Mouse (Mus musculus): ENCODE results near the gene Upp2. TPM values are rescaled to one million over a fixed set of nuclear protein-coding genes. Genes with fewer than 3 reads are reported as not detected.

Upp2 gene
- polyA plus RNA-seq, 1 experiment from 2014 or later: 1.7 TPM

GRCm38 (mm10) chr2:58614851-58615250, 47.8 kb downstream of the Upp2 start:
- no peak for DNase-seq (ENCODE audit: low spot score)

GRCm38 (mm10) chr2:58615766-58616165, 48.7 kb downstream of the Upp2 start:
- DNase-seq (ENCODE audit: low spot score): no peak

GRCm38 (mm10) chr2:58625186-58625585, 58.1 kb downstream of the Upp2 start:
- no peak for DNase-seq (ENCODE audit: low spot score)

GRCm38 (mm10) chr2:58625681-58626080, 58.6 kb downstream of the Upp2 start:
- no peak for DNase-seq (ENCODE audit: low spot score)

GRCm38 (mm10) chr2:58626136-58626769, 59.2 kb downstream of the Upp2 start:
- DNase-seq (ENCODE audit: low spot score): no peak

GRCm38 (mm10) chr2:58627981-58628380, 60.9 kb downstream of the Upp2 start:
- DNase-seq (ENCODE audit: low spot score): no peak

GRCm38 (mm10) chr2:58628993-58629392, 61.9 kb downstream of the Upp2 start:
- no peak for DNase-seq (ENCODE audit: low spot score)

- no peak for DNase-seq (ENCODE audit: low spot score)
These were observed 62.3 kb downstream of the Upp2 start for GRCm38 (mm10) chr2:58629440-58629839.

GRCm38 (mm10) chr2:58633791-58634190, 66.7 kb downstream of the Upp2 start:
- DNase-seq (ENCODE audit: low spot score): no peak

GRCm38 (mm10) chr2:58641761-58642555, 74.9 kb downstream of the Upp2 start:
- DNase-seq (ENCODE audit: low spot score): no peak

- no peak for DNase-seq (ENCODE audit: low spot score)
These were observed 78.6 kb downstream of the Upp2 start for GRCm38 (mm10) chr2:58645667-58646066.

GRCm38 (mm10) chr2:58655169-58655568, 88.1 kb downstream of the Upp2 start:
- DNase-seq (ENCODE audit: low spot score): no peak

GRCm38 (mm10) chr2:58656959-58657358, 89.9 kb downstream of the Upp2 start:
- DNase-seq (ENCODE audit: low spot score): no peak

- no peak for DNase-seq (ENCODE audit: low spot score)
These were observed 90.8 kb downstream of the Upp2 start for GRCm38 (mm10) chr2:58657855-58658254.

GRCm38 (mm10) chr2:58660591-58660990, 93.5 kb downstream of the Upp2 start:
- DNase-seq (ENCODE audit: low spot score): no peak

GRCm38 (mm10) chr2:58661116-58661515, 94.0 kb downstream of the Upp2 start:
- no peak for DNase-seq (ENCODE audit: low spot score)

GRCm38 (mm10) chr2:58662661-58663060, 95.6 kb downstream of the Upp2 start:
- no peak for DNase-seq (ENCODE audit: low spot score)

- no peak for DNase-seq (ENCODE audit: low spot score)
These were observed 96.5 kb downstream of the Upp2 start for GRCm38 (mm10) chr2:58663404-58664120.

- peak; percentile 62 for DNase-seq (ENCODE audit: low spot score)
These were observed 98.2 kb downstream of the Upp2 start for GRCm38 (mm10) chr2:58665081-58665814.

- no peak for DNase-seq (ENCODE audit: low spot score)
These were observed 100.2 kb downstream of the Upp2 start for GRCm38 (mm10) chr2:58667298-58667697.

- no peak for DNase-seq (ENCODE audit: low spot score)
These were observed 100.9 kb downstream of the Upp2 start for GRCm38 (mm10) chr2:58667991-58668390.

- DNase-seq (ENCODE audit: low spot score): no peak
These were observed 102.0 kb downstream of the Upp2 start for GRCm38 (mm10) chr2:58669114-58669513.

All from thymus, postnatal 0 days (tissue).